Mouse (Mus musculus): Measurements from ENCODE around the gene Zfpm1. TPM values are rescaled to one million over a fixed set of nuclear protein-coding genes. Genes with fewer than 3 reads are reported as not detected.

Zfpm1 gene
- polyA plus RNA-seq, 1 experiment from 2014 or later: 0.41 TPM

GRCm38 (mm10) chr8:122246257-122247211 lies 35.4 kb upstream of the Zfpm1 start:
- H3K27ac ChIP-seq (ENCODE audit: low read depth, low read length): no peak overlapping the region
- no peaks in the 10 kb centered on the region for H3K4me1 ChIP-seq (ENCODE audit: control insufficient read depth, insufficient read depth, low read length)
- H3K4me3 ChIP-seq (ENCODE audit: low read depth, low read length): no peak overlapping the region
- no peaks in the 10 kb centered on the region for H3K9me3 ChIP-seq (replicated peaks; ENCODE audit: control insufficient read depth, low read length)
- peak; percentile 32 for DNase-seq (ENCODE audit: low spot score)
- H3K9ac ChIP-seq (ENCODE audit: low read length): no peak overlapping the region
- no peak overlapping the region for H3K4me2 ChIP-seq (ENCODE audit: low read length)
- no peaks in the 10 kb centered on the region for H3K27me3 ChIP-seq (replicated peaks; ENCODE audit: control insufficient read depth, insufficient read depth, low read length)
- no peak for ATAC-seq
- 41% methylated on average over 12 of the region's 12 CpGs for WGBS
- H3K36me3 ChIP-seq (ENCODE audit: control insufficient read depth, insufficient read depth, low read length): no peaks in the 10 kb centered on the region

DNA sequence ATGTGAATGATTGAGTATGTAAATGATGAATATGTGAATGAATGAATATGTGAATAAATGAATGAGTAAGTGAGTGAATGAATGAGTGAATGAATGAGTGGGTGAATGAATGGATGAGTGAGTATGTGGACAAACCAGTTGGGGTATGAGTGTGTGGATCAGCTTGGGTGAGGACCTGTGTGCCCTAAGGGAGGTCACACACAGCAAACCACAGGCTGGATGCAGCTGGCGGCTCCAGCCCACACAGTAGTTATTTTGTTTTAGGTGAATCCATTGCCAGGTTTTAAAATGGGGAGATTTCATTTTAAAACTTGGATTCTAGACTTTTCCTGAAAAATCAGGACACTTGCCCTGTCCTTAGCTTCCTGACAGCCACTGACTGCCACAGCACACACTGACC lies 30.2 kb upstream of the Zfpm1 start:
- H3K27me3 ChIP-seq (replicated peaks; ENCODE audit: control insufficient read depth, insufficient read depth, low read length): no peaks in the 10 kb centered on the region
- WGBS: 96% methylated on average over 1 of the region's 1 CpGs

GRCm38 (mm10) chr8:122252366-122252765 lies 29.6 kb upstream of the Zfpm1 start:
- H3K4me3 ChIP-seq (ENCODE audit: low read depth, low read length): no peak overlapping the region
- no peaks in the 10 kb centered on the region for H3K9me3 ChIP-seq (replicated peaks; ENCODE audit: control insufficient read depth, low read length)
- no peaks in the 10 kb centered on the region for H3K4me1 ChIP-seq (ENCODE audit: control insufficient read depth, insufficient read depth, low read length)
- ATAC-seq (no peak), DNase-seq (ENCODE audit: low spot score) (no peak)
- H3K27me3 ChIP-seq (replicated peaks; ENCODE audit: control insufficient read depth, insufficient read depth, low read length): no peaks in the 10 kb centered on the region
- H3K27ac ChIP-seq (ENCODE audit: low read depth, low read length): no peak overlapping the region
- H3K36me3 ChIP-seq (ENCODE audit: control insufficient read depth, insufficient read depth, low read length): no peaks in the 10 kb centered on the region
- no peak overlapping the region for H3K9ac ChIP-seq (ENCODE audit: low read length)
- 54% methylated on average over 5 of the region's 5 CpGs for WGBS
- H3K4me2 ChIP-seq (ENCODE audit: low read length): no peak overlapping the region

More for the DNA sequence above, 30.2 kb upstream of the Zfpm1 start:
- DNase-seq (ENCODE audit: low spot score) (no peak), ATAC-seq (no peak)
- Histone ChIP-seq H3K4me1 (ENCODE audit: control insufficient read depth, insufficient read depth, low read length) (no peaks in the 10 kb centered on the region), H3K4me2 (ENCODE audit: low read length) (no peak overlapping the region), H3K36me3 (ENCODE audit: control insufficient read depth, insufficient read depth, low read length) (no peaks in the 10 kb centered on the region), H3K9me3 (replicated peaks; ENCODE audit: control insufficient read depth, low read length) (no peaks in the 10 kb centered on the region), H3K4me3 (ENCODE audit: low read depth, low read length) (no peak overlapping the region), H3K9ac (ENCODE audit: low read length) (no peak overlapping the region), H3K27ac (ENCODE audit: low read depth, low read length) (no peak overlapping the region)

DNA sequence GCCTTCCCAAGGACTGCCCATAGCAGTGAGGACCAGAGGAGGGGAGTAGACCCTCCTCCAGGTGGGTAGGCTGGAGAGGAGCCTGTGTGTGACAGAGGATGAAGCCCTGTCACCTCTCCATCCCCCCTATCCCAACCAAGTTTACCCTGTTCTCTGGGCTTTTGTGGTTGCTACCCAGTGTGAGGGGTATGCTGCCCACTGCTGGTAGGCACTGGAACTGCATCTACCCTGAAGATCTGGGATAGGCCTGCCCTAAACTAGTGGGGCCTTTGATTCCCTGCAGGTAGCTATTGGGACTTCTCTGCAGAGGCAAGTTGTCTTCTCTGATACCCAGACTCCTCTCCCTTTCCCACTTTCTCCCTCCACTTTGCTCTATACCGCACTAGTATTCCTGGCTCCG lies 22.6 kb upstream of the Zfpm1 start:
- H3K4me1 ChIP-seq (ENCODE audit: control insufficient read depth, insufficient read depth, low read length): no peaks in the 10 kb centered on the region; the same call in 1 of the 2 replicates
- DNase-seq (ENCODE audit: low spot score) (peak; percentile 77), ATAC-seq (peak; percentile 52; the same call in 1 of the 2 replicates)
- H3K27me3 ChIP-seq (replicated peaks; ENCODE audit: control insufficient read depth, insufficient read depth, low read length): 0 out of 2 replicates have a peak, but pooled peaks cover 2% of the 10 kb centered on the region
- H3K4me2 ChIP-seq (ENCODE audit: low read length): no peak overlapping the region
- 46% methylated on average over 2 of the region's 2 CpGs for WGBS
- H3K4me3 ChIP-seq (ENCODE audit: low read depth, low read length): no peak overlapping the region
- H3K36me3 ChIP-seq (ENCODE audit: control insufficient read depth, insufficient read depth, low read length): no peaks in the 10 kb centered on the region
- no peak overlapping the region for H3K27ac ChIP-seq (ENCODE audit: low read depth, low read length)
- no peak overlapping the region for H3K9ac ChIP-seq (ENCODE audit: low read length)
- H3K9me3 ChIP-seq (replicated peaks; ENCODE audit: control insufficient read depth, low read length): no peaks in the 10 kb centered on the region

- no peaks in the 10 kb centered on the region for H3K36me3 ChIP-seq (ENCODE audit: control insufficient read depth, insufficient read depth, low read length)
- H3K9ac ChIP-seq (ENCODE audit: low read length): no peak overlapping the region
- H3K4me2 ChIP-seq (ENCODE audit: low read length): no peak overlapping the region
- H3K27me3 ChIP-seq (replicated peaks; ENCODE audit: control insufficient read depth, insufficient read depth, low read length): 0 out of 2 replicates have a peak, but pooled peaks cover 2% of the 10 kb centered on the region
- no peak overlapping the region for H3K4me3 ChIP-seq (ENCODE audit: low read depth, low read length)
- no peaks in the 10 kb centered on the region for H3K9me3 ChIP-seq (replicated peaks; ENCODE audit: control insufficient read depth, low read length)
- WGBS: 45% methylated on average over 9 of the region's 9 CpGs
- DNase-seq (ENCODE audit: low spot score): no peak
- H3K27ac ChIP-seq (ENCODE audit: low read depth, low read length): no peak overlapping the region
- H3K4me1 ChIP-seq (ENCODE audit: control insufficient read depth, insufficient read depth, low read length): no peaks in the 10 kb centered on the region; the same call in 1 of the 2 replicates
- no peak for ATAC-seq
Observed at GRCm38 (mm10) chr8:122260755-122261154, 21.2 kb upstream of the Zfpm1 start.

DNA sequence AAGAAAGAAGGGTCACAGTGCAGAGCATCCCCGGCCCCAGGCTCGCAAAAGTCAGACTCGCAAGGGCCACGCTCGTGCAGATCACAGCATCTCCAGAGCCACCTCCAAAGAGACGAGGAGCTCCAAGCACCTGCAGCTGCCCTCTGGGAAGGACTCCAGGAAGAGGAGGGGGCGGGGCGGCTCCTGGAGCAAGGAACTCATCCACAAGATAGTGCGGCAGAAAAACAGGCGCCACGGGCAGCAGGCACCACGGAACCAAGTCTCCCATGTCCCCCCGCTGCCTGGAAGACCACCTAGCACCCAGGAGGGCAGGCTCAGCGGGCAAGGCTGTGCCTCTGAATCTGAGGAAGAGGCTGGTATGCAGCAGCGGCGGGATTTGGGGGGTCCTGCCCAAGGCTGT lies 19.1 kb upstream of the Zfpm1 start:
- Histone ChIP-seq H3K27ac (ENCODE audit: low read depth, low read length) (no peak overlapping the region), H3K4me2 (ENCODE audit: low read length) (no peak overlapping the region), H3K36me3 (ENCODE audit: control insufficient read depth, insufficient read depth, low read length) (no peaks in the 10 kb centered on the region), H3K4me3 (ENCODE audit: low read depth, low read length) (no peak overlapping the region), H3K9me3 (replicated peaks; ENCODE audit: control insufficient read depth, low read length) (no peaks in the 10 kb centered on the region), H3K27me3 (replicated peaks; ENCODE audit: control insufficient read depth, insufficient read depth, low read length) (0 out of 2 replicates have a peak, but pooled peaks cover 2% of the 10 kb centered on the region), H3K9ac (ENCODE audit: low read length) (no peak overlapping the region), H3K4me1 (ENCODE audit: control insufficient read depth, insufficient read depth, low read length) (no peaks in the 10 kb centered on the region; the same call in 1 of the 2 replicates)
- ATAC-seq (no peak), DNase-seq (ENCODE audit: low spot score) (no peak)
- 65% methylated on average over 16 of the region's 16 CpGs for WGBS

DNA sequence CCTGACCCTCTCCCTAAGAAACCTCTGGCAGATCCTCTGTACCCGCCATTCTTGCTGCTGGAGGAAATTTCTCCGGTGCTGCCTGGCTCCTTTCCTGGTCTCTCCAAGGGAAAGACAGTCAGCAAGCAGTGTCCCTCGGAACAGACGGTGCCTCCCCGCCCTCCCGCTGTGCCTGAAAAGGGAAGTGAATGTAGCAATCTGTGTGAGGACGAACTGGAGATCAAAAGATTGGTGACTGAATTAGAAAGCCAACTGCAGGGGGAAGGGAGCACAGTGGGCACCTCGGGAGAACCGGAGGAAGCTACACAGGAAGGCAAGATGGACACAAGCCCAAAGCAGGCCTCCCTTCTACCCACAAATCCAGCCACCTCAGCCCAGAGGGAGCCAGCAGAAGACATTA lies 17.7 kb upstream of the Zfpm1 start:
- H3K9me3 ChIP-seq (replicated peaks; ENCODE audit: control insufficient read depth, low read length): no peaks in the 10 kb centered on the region
- H3K4me2 ChIP-seq (ENCODE audit: low read length): no peak overlapping the region
- 0 out of 2 replicates have a peak, but pooled peaks cover 2% of the 10 kb centered on the region for H3K27me3 ChIP-seq (replicated peaks; ENCODE audit: control insufficient read depth, insufficient read depth, low read length)
- H3K27ac ChIP-seq (ENCODE audit: low read depth, low read length): no peak overlapping the region
- no peak overlapping the region for H3K9ac ChIP-seq (ENCODE audit: low read length)
- DNase-seq (ENCODE audit: low spot score) (no peak), ATAC-seq (no peak)
- no peaks in the 10 kb centered on the region for H3K36me3 ChIP-seq (ENCODE audit: control insufficient read depth, insufficient read depth, low read length)
- no peak overlapping the region for H3K4me3 ChIP-seq (ENCODE audit: low read depth, low read length)
- peaks cover 4% of the 10 kb centered on the region; the same call in 1 of the 2 replicates for H3K4me1 ChIP-seq (ENCODE audit: control insufficient read depth, insufficient read depth, low read length)
- WGBS: 36% methylated on average over 9 of the region's 9 CpGs

GRCm38 (mm10) chr8:122265522-122265921 lies 16.4 kb upstream of the Zfpm1 start:
- WGBS: 92% methylated on average over 8 of the region's 8 CpGs
- DNase-seq (ENCODE audit: low spot score): no peak
- Histone ChIP-seq H3K4me2 (ENCODE audit: low read length) (no peak overlapping the region), H3K9ac (ENCODE audit: low read length) (no peak overlapping the region), H3K9me3 (replicated peaks; ENCODE audit: control insufficient read depth, low read length) (no peaks in the 10 kb centered on the region), H3K4me1 (ENCODE audit: control insufficient read depth, insufficient read depth, low read length) (peaks cover 4% of the 10 kb centered on the region; the same call in 1 of the 2 replicates), H3K4me3 (ENCODE audit: low read depth, low read length) (no peak overlapping the region), H3K36me3 (ENCODE audit: control insufficient read depth, insufficient read depth, low read length) (no peaks in the 10 kb centered on the region), H3K27me3 (replicated peaks; ENCODE audit: control insufficient read depth, insufficient read depth, low read length) (0 out of 2 replicates have a peak, but pooled peaks cover 2% of the 10 kb centered on the region), H3K27ac (ENCODE audit: low read depth, low read length) (no peak overlapping the region)
- ATAC-seq: no peak

- Histone ChIP-seq H3K36me3 (ENCODE audit: control insufficient read depth, insufficient read depth, low read length) (no peaks in the 10 kb centered on the region), H3K9ac (ENCODE audit: low read length) (no peak overlapping the region), H3K27ac (ENCODE audit: low read depth, low read length) (no peak overlapping the region), H3K4me2 (ENCODE audit: low read length) (no peak overlapping the region), H3K9me3 (replicated peaks; ENCODE audit: control insufficient read depth, low read length) (no peaks in the 10 kb centered on the region), H3K27me3 (replicated peaks; ENCODE audit: control insufficient read depth, insufficient read depth, low read length) (0 out of 2 replicates have a peak, but pooled peaks cover 2% of the 10 kb centered on the region), H3K4me1 (ENCODE audit: control insufficient read depth, insufficient read depth, low read length) (peaks cover 4% of the 10 kb centered on the region; the same call in 1 of the 2 replicates), H3K4me3 (ENCODE audit: low read depth, low read length) (no peak overlapping the region)
- DNase-seq (ENCODE audit: low spot score) (peak; percentile 46), ATAC-seq (no peak)
- whole genome bisulfite sequencing: 17% methylated on average over 13 of the region's 13 CpGs
Observed at GRCm38 (mm10) chr8:122266867-122267266, 15.1 kb upstream of the Zfpm1 start.

Data from forebrain, embryonic 14.5 days (tissue).